Mouse (Mus musculus): ENCODE results near the gene Uckl1. TPM values are rescaled to one million over a fixed set of nuclear protein-coding genes. Genes with fewer than 3 reads are reported as not detected.

Gene Uckl1
- total RNA-seq (2012; rRNA removed) (20.3 and 31.9 TPM in 2 replicates), total RNA-seq (2014; rRNA removed) (18.6 and 18.7 TPM in 2 replicates), polyA plus RNA-seq (2012; ENCODE audit: insufficient read length, low read depth) (16.0 and 18.0 TPM in 2 replicates)

DNA sequence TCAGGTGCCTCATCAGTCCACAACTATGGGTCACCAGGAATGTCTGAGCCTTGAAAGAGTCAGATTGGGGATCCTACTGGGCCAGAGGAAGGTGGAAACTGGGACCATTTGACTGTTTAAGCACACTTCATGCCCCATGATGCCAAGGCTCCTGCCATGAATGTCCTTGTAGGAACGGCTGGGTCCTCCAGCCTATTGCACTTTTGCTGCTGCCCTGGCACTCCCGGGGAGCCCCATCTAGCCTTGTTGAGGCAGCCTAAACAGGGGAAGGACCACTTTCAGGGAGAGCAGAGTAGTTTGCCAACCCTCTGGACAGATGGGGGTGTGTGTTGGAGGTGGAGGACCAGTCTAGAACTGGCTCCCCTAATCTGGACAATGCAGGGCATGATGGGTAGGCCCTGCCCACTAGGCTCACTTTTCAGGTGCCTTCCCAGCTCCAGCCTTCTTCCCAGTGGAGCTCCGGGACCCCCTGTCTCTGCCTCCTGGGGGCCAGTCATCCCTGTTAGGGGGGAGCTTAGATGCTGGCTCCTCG lies at the start of gene Uckl1:
TSS of gene Uckl1 (minus strand) at position 482 of the 532 bp plus-strand sequence.
- no peak for TF ChIP-seq TCF12 (IDR thresholded peaks at IDR 0.05; ENCODE audit: low read depth, low read length)
- TF ChIP-seq MAFK (IDR thresholded peaks at IDR 0.05; ENCODE audit: insufficient replicate concordance, low read length): no peak
- no peak for TF ChIP-seq ETS1 (conservative IDR thresholded peaks at IDR 0.05; ENCODE audit: low read depth, low read length)
- TF ChIP-seq RAD21 (IDR thresholded peaks at IDR 0.05; ENCODE audit: low read depth, low read length): no peak
- TF ChIP-seq HCFC1 (IDR thresholded peaks at IDR 0.05; ENCODE audit: low read depth, low read length): no peak
- in situ Hi-C loops (cut with MboI; ENCODE audit: low pct_ligation_motif_present, low pct_unique_long_range_greater_than_20kb, low sequenced_read_pairs): no loop called here
- peaks cover 3 to 16% of the 10 kb centered on the region in 2 experiments; a peak in 2 of 4 replicates for H3K4me1 ChIP-seq (ENCODE audit: control insufficient read depth in 1 of 2, insufficient read depth in 2 of 2)
- H3K79me2 ChIP-seq (replicated peaks; ENCODE audit: control insufficient read depth, extremely low read depth, insufficient read depth, poor library complexity, severe bottlenecking): peaks cover 4% of the 10 kb centered on the region; the same call in 1 of the 2 replicates
- H3K27ac ChIP-seq (ENCODE audit: insufficient read depth, low read depth): no peak within 1 kb of the TSS
- dilution Hi-C loops (cut with MboI; ENCODE audit: extremely low pct_ligation_motif_present, extremely low pct_unique_long_range_greater_than_20kb, low sequenced_read_pairs): no loop called here
- H3K4me2 ChIP-seq (ENCODE audit: insufficient read depth, low read depth, poor library complexity, severe bottlenecking): no peak within 1 kb of the TSS
- H3K9ac ChIP-seq (ENCODE audit: insufficient read depth, low read depth): no peak within 1 kb of the TSS
- no peak for DNase-seq (ENCODE audit: extremely low read depth)
- H3K36me3 ChIP-seq (replicated peaks in 1 of 2; ENCODE audit: control insufficient read depth in 1 of 2, insufficient read depth in 1 of 2, low read length in 1 of 2): peaks cover 50 to 73% of the 10 kb centered on the region in 2 experiments
- H3K9me3 ChIP-seq (replicated peaks; ENCODE audit: low read length): no peaks in the 10 kb centered on the region
- no peak within 1 kb of the TSS for H3K4me3 ChIP-seq (replicated peaks in 1 of 3; ENCODE audit: low read depth in 2 of 3, low read length in 2 of 3, poor library complexity in 1 of 3)
- no peaks in the 10 kb centered on the region for H3K27me3 ChIP-seq (replicated peaks)

DNA sequence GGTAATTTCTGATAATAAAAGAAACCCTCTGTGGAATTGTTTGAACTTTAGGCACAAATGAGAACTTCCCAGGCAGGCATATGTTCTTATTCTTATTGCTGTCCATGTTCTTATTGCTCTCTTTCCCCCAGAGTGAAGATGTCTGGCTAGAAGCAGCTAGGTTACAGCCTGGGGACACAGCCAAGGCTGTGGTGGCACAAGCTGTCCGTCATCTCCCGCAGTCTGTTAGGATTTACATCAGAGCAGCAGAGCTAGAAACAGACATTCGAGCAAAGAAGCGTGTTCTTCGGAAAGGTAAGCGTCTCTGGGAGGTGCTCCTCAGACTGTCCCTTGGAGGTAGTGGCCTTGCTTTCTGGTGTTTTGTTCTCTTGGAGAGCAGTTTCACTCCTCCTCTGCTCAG lies 47.9 kb upstream of the Uckl1 start:
- no peak for DNase-seq (ENCODE audit: extremely low read depth)
- no peak for TF ChIP-seq EP300 (IDR thresholded peaks at IDR 0.05; ENCODE audit: low read length)
- TF ChIP-seq SMC3 (IDR thresholded peaks at IDR 0.05; ENCODE audit: low read depth, low read length): no peak
- no peak for TF ChIP-seq UBTF (IDR thresholded peaks at IDR 0.05; ENCODE audit: low read depth, low read length)
- no peak for TF ChIP-seq USF2 (conservative IDR thresholded peaks at IDR 0.05; ENCODE audit: low read depth, low read length)
- no peak for TF ChIP-seq JUND (conservative IDR thresholded peaks at IDR 0.05; ENCODE audit: low read depth, low read length)
- TF ChIP-seq HCFC1 (IDR thresholded peaks at IDR 0.05; ENCODE audit: low read depth, low read length): no peak
- TF ChIP-seq ELF1 (IDR thresholded peaks at IDR 0.05; ENCODE audit: low read depth, low read length): no peak
- no peak for TF ChIP-seq ZC3H11A (IDR thresholded peaks at IDR 0.05; ENCODE audit: low read depth, low read length)
- TF ChIP-seq MAX (IDR thresholded peaks at IDR 0.05; ENCODE audit: low read length): no peak
- TF ChIP-seq ETS1 (conservative IDR thresholded peaks at IDR 0.05; ENCODE audit: low read depth, low read length): no peak
- no peak for TF ChIP-seq CHD2 (IDR thresholded peaks at IDR 0.05; ENCODE audit: low read length)
- TF ChIP-seq MYC (IDR thresholded peaks at IDR 0.05; ENCODE audit: low read depth, low read length): no peak
- no peak for TF ChIP-seq MAFK (IDR thresholded peaks at IDR 0.05; ENCODE audit: insufficient replicate concordance, low read length)
- TF ChIP-seq RCOR1 (conservative IDR thresholded peaks at IDR 0.05; ENCODE audit: low read depth, low read length): no peak
- TF ChIP-seq ZKSCAN1 (IDR thresholded peaks at IDR 0.05; ENCODE audit: borderline replicate concordance, low read depth, low read length): no peak
- TF ChIP-seq POLR2AphosphoS2 (IDR thresholded peaks at IDR 0.05; ENCODE audit: low read depth, low read length): no peak
- TF ChIP-seq IRF4 (IDR thresholded peaks at IDR 0.05; ENCODE audit: low read depth, low read length): no peak
- no peak for TF ChIP-seq NELFE (IDR thresholded peaks at IDR 0.05; ENCODE audit: low read depth, low read length)

More for the DNA sequence above, 47.9 kb upstream of the Uckl1 start:
- H3K4me3 ChIP-seq (replicated peaks in 1 of 3; ENCODE audit: low read depth in 2 of 3, low read length in 2 of 3, poor library complexity in 1 of 3): no peak overlapping the region
- dilution Hi-C loops (cut with MboI; ENCODE audit: extremely low pct_ligation_motif_present, extremely low pct_unique_long_range_greater_than_20kb, low sequenced_read_pairs): no loop called here
- no peaks in the 10 kb centered on the region for H3K9me3 ChIP-seq (replicated peaks; ENCODE audit: low read length)
- H3K27ac ChIP-seq (ENCODE audit: insufficient read depth, low read depth): no peak overlapping the region
- in situ Hi-C loops (cut with MboI; ENCODE audit: low pct_ligation_motif_present, low pct_unique_long_range_greater_than_20kb, low sequenced_read_pairs): no loop called here
- no peak overlapping the region for H3K9ac ChIP-seq (ENCODE audit: insufficient read depth, low read depth)
- H3K36me3 ChIP-seq (replicated peaks in 1 of 2; ENCODE audit: control insufficient read depth in 1 of 2, insufficient read depth in 1 of 2, low read length in 1 of 2): peaks cover 53 to 79% of the 10 kb centered on the region in 2 experiments
- no peak overlapping the region for H3K4me2 ChIP-seq (ENCODE audit: insufficient read depth, low read depth, poor library complexity, severe bottlenecking)
- H3K4me1 ChIP-seq (ENCODE audit: control insufficient read depth in 1 of 2, insufficient read depth in 2 of 2): 0 out of 4 replicates have a peak, but pooled peaks cover 0 to 5% of the 10 kb centered on the region in 2 experiments
- H3K79me2 ChIP-seq (replicated peaks; ENCODE audit: control insufficient read depth, extremely low read depth, insufficient read depth, poor library complexity, severe bottlenecking): no peaks in the 10 kb centered on the region; the same call in 1 of the 2 replicates
- H3K27me3 ChIP-seq (replicated peaks): no peaks in the 10 kb centered on the region
